ENCODE assay signal across 1 mouse cellular context in genomic region chr16:8582579-8583295, GRCm38 (mm10).
TF ChIP-seq lines count a peak whose summit lies in the region.

No protein-coding gene starts in this region.

TF ChIP-seq in MEL, 35 proteins besides CTCF, POLR2A, EP300 and RAD21 (continued from another document):
- TF ChIP-seq UBTF (IDR thresholded peaks at IDR 0.05; ENCODE audit: borderline replicate concordance, insufficient read depth, low read depth, low read length) = no peak
TF ChIP-seq in MEL: peak in this region for 1.
